Mouse (Mus musculus) frontal cortex, postnatal 36 days (tissue): ENCODE measurements at regions not wholly inside any gene's neighbourhood (a gene's known extent, or its start where the extent isn't known, plus 50 kb on each side); places are given as distances from the start of the nearest gene placed in this dataset.

ENCODE experiments used
- DNase-seq, 2 experiments: peaks; one replicate each; pipeline ENCODE4 v3.0.0; 2022; ENCODE audit warnings: low spot score in 2 of 2

GRCm38 (mm10) chr14:102629601-102630000, 352.8 kb downstream of the Kctd12 start:
- no peak for DNase-seq

DNA sequence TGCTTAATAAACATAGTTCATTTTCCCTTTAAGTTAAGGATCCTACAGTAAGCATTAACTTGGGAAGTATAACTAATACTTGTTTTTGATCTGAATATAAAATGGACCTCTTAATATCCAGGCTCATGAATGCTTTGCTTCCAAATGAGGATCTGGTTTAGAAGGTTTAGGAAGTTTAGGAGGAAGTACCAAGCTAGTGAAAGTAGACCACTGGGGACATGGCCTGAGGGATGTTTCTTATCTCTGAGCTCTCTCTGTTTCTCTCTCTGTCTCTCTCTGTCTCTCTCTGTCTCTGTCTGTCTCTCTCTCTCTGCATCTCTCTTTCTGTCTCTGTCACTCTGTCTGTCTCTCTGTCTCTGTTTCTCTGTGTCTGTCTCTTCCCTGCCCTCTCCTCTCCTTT, 360.9 kb downstream of the Kctd12 start:
- no peak for DNase-seq

DNA sequence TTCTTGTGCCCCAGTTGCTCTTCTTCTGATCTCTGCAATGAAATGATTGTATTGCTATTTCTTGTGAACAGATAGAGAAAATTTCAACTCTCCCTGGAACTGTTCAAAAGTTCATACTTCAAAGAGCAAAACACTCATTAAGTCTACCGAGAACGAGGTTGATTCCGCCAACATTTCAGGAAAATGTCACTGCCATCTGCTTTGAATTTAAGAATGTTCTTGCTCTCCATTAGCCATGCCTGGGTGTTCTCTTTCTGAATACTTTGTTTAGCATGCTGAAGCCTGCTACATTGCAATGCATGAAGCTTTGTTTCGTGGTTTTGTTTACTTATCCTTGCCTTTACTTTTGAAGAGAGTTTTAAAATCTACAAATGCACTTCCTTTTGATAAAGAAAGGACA, 363.4 kb downstream of the Kctd12 start:
- no peak for DNase-seq

DNA sequence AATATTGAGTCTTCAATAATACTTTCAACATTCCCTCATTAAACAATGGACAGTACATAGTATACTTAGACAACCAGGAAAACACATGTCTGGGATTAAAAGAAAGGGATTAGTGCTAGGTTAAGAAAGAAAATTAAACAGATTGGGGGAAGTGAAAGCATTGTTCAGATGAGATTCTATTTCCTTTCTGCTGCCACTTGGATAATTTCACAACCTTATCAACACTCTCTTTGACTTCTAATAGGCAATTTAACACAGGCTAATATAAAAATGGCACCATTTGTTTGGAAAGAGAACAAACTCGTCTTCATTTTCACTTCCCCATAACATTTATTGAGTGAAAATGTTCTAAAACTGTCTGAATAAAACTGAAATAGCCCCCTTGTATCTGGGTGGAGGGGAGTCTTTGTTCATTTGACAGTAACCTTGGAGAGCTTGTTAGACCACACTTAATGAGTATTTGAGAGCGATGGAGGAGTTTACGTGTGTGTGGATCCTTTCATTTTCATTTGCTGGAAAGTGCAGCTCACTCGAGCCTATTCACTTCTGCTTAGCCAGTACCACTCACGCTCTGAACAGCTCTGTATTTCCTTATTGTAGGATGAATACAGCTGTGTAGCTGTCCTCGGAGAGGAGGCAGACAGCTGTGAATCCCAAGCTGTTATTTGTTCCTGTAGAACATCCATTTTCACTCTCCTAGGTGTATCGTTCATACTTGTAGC, 366.7 kb downstream of the Kctd12 start:
- no peak for DNase-seq

GRCm38 (mm10) chr14:102606055-102606454, 376.4 kb downstream of the Kctd12 start:
- DNase-seq, result no peak

- no peak for DNase-seq
These were observed 387.6 kb downstream of the Kctd12 start for GRCm38 (mm10) chr14:102594850-102595249.

DNA sequence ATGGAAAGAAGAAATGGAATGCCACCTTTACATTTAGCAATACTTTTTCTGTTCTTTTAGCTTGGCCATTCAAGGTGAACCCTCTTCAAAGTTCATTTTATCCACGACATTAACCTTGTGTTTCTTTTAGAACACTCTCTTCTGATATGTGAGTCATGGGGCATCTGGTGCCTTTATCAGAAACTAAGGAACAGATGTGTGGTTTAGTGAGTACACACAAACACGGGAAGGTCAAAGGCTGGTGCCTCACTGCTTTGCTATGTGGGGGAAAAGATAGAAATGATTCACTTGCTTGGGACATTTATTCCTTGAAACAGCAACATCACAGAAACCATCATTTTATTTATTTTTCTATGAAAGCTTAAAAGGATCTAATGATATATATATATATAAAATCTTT, 428.7 kb downstream of the Kctd12 start:
- no peak for DNase-seq

- no peak for DNase-seq
These were observed 429.8 kb downstream of the Kctd12 start for GRCm38 (mm10) chr14:102552598-102552997.

DNA sequence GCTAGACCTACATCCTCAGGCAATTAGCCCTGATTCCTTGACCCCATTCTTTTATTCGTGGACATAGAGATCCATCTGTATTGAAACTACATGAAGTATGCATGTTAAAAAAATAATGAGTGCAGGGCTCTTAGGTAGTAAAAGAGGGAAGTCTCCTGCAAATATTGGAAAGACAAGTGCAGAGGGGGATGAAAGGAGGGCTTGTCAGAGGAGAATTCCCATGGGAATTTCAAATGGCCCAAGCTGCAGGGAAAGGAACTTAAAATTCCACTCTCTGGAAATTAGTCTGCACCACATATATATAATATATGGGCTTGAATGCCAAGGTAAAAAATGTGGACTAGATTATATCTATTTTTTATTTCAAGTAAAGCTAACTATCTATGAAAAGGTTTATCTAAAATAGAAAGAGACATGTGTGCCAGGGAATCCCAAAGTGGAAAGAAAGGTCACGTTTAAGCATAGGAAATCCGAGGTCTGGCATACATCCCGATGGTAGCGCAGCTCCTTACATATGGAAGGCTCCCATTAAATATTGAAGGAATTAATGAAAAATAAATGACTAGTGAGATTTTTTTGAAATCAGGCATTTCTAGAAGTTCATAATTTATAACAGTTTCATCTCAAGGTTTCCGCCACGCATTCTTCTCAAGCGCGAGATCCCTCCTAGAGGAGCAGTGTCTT, 457.4 kb downstream of the Kctd12 start:
- no peak for DNase-seq

DNA sequence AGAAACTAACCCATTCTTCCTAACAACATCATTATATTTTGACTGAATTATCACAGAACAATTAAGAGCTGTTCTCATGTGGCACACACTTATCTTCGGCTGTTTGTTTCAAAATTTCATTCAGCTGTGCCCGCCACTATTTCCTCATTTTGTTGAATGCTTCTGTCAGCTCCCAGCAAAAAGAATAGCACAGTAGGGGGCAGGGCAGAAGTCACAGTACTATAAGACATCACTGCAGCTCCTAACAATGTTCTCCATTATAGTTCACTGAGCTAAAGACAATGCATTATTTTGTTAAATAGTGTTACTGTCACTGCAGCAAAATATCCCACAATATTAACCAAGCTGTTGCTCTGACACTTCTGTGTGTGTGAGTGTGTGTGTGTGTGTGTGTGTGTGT, 465.7 kb downstream of the Kctd12 start:
- DNase-seq, result no peak

GRCm38 (mm10) chr14:102514527-102514926, 467.9 kb downstream of the Kctd12 start:
- no peak for DNase-seq

- DNase-seq, result no peak
These were observed 469.8 kb downstream of the Kctd12 start for GRCm38 (mm10) chr14:102512651-102513050.

DNA sequence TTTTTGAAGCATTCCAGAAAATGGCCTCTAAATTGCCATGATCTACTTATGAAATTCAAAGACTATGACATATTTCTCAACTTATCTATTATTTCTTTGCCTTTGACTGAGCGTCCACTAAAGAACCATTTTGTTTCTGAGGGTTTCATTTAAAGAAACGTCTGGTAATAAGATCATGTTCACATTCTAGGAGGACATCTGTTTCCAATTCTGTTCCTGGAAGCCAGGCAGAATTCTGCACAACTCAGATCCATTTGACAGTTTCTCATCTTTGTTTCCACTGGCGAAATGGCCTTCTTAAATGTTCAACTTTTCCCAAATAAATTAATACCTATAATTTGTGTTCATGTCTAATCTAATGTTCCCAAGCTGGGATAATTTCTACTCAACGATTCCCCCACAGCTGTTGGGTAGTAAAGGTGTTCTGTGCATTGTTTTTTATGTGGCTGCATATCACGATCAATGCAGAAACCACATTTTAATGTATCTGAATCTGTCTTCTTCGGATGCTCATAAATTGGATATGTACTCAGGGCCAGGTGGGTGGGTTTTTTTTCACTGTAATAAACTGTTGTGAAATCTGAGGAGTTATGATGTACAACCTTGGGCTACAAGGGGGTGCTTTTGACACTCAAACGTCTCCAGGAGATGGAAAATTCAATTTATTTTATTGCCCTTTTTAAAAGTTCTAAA, 470.6 kb downstream of the Kctd12 start:
- DNase-seq, result no peak

GRCm38 (mm10) chr14:102510387-102510786, 472.1 kb downstream of the Kctd12 start:
- DNase-seq, result peak; percentile 44 to 47

GRCm38 (mm10) chr14:102505696-102506321, 476.6 kb downstream of the Kctd12 start:
- no peak for DNase-seq

- DNase-seq, result no peak
These were observed 485.3 kb downstream of the Kctd12 start for GRCm38 (mm10) chr14:102497179-102497578.

DNA sequence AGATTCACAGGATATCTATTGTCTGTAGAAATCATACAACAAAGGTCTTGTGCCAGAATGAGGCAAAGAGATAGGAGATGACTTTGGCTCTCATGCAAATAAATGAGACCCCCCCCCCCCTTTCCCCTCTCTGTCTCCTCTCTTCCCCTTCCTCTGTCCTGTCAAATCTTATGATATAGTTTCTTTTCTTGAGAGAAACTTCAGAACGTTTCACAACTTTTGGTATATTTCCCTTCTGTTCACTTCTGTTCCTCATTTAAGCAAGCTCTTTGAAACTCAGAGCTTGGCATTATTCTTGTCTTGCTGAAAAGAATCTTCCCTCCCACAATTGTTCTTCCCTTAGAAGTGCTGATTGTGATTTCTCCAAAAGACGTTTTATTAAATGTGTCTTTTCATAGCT, 490.1 kb downstream of the Kctd12 start:
- DNase-seq, result no peak

DNA sequence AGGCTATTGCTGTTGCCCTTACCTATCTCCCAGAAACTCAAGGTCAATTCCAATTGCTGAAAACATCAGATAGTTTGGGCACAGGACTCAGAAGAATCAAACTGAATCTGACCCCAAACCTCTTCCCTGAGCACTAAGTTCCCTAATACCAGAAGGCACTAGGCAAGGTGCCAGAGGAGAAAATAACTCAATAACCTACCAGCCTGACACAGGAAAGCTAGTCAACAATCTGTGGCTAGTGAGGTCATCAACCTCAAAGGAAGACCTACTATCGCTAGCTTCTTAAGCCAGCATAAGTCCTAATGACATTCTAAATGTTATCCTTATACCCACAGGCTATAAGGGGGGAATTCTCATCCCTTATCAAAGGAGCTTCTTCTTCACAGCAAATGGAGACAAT, 491.2 kb downstream of the Kctd12 start:
- no peak for DNase-seq

GRCm38 (mm10) chr14:102477162-102477561, 505.3 kb downstream of the Kctd12 start:
- no peak for DNase-seq

DNA sequence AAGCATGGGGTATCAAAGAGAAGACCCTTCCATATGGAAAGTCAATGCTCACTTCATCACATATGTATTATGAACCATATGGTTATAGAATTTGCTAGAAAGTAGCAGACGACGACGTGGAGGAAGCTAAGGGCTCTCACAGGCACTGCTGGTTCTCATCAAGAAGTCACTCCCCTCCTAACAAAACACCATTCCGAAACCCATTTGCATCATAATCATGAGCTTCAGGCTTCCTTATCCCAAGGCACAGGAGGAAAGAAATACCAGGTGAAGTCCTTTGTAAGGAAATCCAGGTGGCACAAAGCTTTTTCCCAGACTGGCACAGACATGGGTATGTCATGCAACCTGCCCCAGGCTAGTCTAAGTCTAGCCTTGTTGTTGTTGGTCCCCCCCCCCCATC, 513.1 kb downstream of the Kctd12 start:
- DNase-seq, result no peak

DNA sequence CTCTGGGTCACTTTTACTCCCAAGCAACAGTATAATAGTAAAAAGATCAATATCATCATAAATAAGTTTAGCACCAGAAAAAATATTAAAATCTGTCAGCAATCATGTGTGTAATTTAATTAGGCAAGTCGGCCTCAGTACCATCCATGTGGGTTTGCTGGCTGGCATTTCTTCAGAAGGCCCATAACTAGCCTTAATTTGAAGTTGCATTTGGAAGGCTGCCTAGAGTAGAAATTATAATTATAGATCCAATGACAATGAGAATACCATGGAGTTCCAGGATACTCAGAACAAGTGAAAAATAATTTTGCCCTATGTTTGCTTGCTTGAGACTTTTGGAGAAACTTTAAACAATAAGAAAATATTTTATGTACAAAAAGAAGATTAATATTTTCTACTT, 521.4 kb downstream of the Kctd12 start:
- DNase-seq, result no peak

GRCm38 (mm10) chr14:102439738-102440137, 542.7 kb downstream of the Kctd12 start:
- DNase-seq, result no peak
